13 mouse cellular contexts compared by ENCODE assay signal in the genomic region with DNA sequence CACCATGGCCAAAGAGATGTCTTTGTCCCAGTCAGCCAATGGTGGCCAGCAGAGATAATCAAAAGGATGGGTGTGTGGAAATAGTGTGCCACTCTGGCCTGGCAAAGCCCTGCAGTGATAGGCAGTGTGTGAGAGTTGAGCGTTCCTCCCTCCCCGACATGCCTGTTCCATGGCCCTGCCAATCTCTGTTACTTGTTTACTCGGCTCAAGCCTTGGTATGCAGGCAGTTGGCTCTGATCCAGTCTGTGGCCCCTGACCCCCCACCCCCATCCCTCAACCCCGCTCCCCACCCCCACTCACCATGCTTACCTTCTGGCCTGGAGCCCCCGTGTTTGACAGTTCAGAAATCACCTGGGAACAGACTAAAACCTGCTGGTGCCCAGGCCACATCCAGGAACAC.
DNase-seq lines count a peak whose midpoint lies in the region; ATAC-seq and TF ChIP-seq lines count a peak whose summit lies in the region.
"Had no signal": no experiment of that assay in that cellular context is flagged by ENCODE, and none has a peak within 500 bp of the region (broad histone marks: within the 10 kb centered on the region; RNA-seq: fewer than 3 reads in every experiment).

No protein-coding gene starts in this region.

- peaks cover 98% of the 10 kb centered on the region for H3K4me1 ChIP-seq in hindbrain, embryonic 12.5 days
- H3K4me1 ChIP-seq in hindbrain, postnatal 0 days (ENCODE audit: insufficient read depth, low read length) = peaks cover 38% of the 10 kb centered on the region

- no peak overlapping the region for H3K4me2 ChIP-seq in hindbrain, embryonic 12.5 days (replicated peaks)
- H3K4me2 ChIP-seq in hindbrain, postnatal 0 days (ENCODE audit: low read depth, low read length) = no peak overlapping the region
- H3K4me2 ChIP-seq: embryonic facial prominence, embryonic 15.5 days; heart, embryonic 15.5 days had no signal

- no peak for TF ChIP-seq CTCF in hindbrain, postnatal 0 days (IDR thresholded peaks at IDR 0.05; ENCODE audit: low read depth)

- intact Hi-C loops in gastrocnemius, postnatal 36 days (cut with DNase I) = no loop called here

- H3K27ac ChIP-seq in hindbrain, embryonic 12.5 days = peak overlapping the region; percentile 96
- no peak overlapping the region for H3K27ac ChIP-seq in hindbrain, postnatal 0 days

- H3K4me3 ChIP-seq in hindbrain, embryonic 12.5 days = no peak overlapping the region
- H3K4me3 ChIP-seq in hindbrain, postnatal 0 days (ENCODE audit: low read length) = no peak overlapping the region
- H3K4me3 ChIP-seq: embryonic facial prominence, embryonic 15.5 days; heart, embryonic 15.5 days had no signal

- DNase-seq in hindbrain, postnatal 0 days (ENCODE audit: low spot score) = no peak
- peak; percentile 60 for DNase-seq in urinary bladder, postnatal 14 days (ENCODE audit: low spot score)
- DNase-seq in urinary bladder, adult 2 months (ENCODE audit: low spot score) = no peak
- peak; percentile 63 for DNase-seq in kidney, postnatal 10 days
- DNase-seq in testis, postnatal 10 days (ENCODE audit: low spot score) = no peak
- DNase-seq in gastrocnemius, postnatal 36 days = no peak
- DNase-seq in liver = no peak
- DNase-seq: adrenal gland, postnatal 25 days; cerebellum, adult 18-20 months; thymus, postnatal 25 days had no signal

- no peak for ATAC-seq in hindbrain, embryonic 12.5 days (ENCODE audit: low FRiP score)
- ATAC-seq in hindbrain, postnatal 0 days = no peak

- 0 out of 2 replicates have a peak, but pooled peaks cover 10% of the 10 kb centered on the region for H3K27me3 ChIP-seq in hindbrain, embryonic 12.5 days
- H3K27me3 ChIP-seq in hindbrain, postnatal 0 days (ENCODE audit: insufficient read depth, low read length) = no peaks in the 10 kb centered on the region
- H3K27me3 ChIP-seq: embryonic facial prominence, embryonic 15.5 days; heart, embryonic 15.5 days had no signal

- no peak overlapping the region for H3K9ac ChIP-seq in hindbrain, embryonic 12.5 days
- no peak overlapping the region for H3K9ac ChIP-seq in hindbrain, postnatal 0 days (replicated peaks; ENCODE audit: low read length)
- H3K9ac ChIP-seq: embryonic facial prominence, embryonic 15.5 days; heart, embryonic 15.5 days had no signal

- H3K36me3 ChIP-seq in hindbrain, embryonic 12.5 days = no peaks in the 10 kb centered on the region
- no peaks in the 10 kb centered on the region for H3K36me3 ChIP-seq in hindbrain, postnatal 0 days (ENCODE audit: insufficient read depth, low read length)
- H3K36me3 ChIP-seq: embryonic facial prominence, embryonic 15.5 days; heart, embryonic 15.5 days had no signal

- no peaks in the 10 kb centered on the region for H3K9me3 ChIP-seq in hindbrain, embryonic 12.5 days (replicated peaks)
- H3K9me3 ChIP-seq in hindbrain, postnatal 0 days (ENCODE audit: low read length) = no peaks in the 10 kb centered on the region
- H3K9me3 ChIP-seq: embryonic facial prominence, embryonic 15.5 days; heart, embryonic 15.5 days had no signal

- WGBS in hindbrain, embryonic 12.5 days = 55% methylated on average over 5 of the region's 5 CpGs
- WGBS in hindbrain, postnatal 0 days = 48% methylated on average over 5 of the region's 5 CpGs

Comparison
In these comparisons a context has a peak if more than half of its experiments do, and no peak if none do; other contexts are left out.
1. DNase-seq: peak in urinary bladder, postnatal 14 days (single experiment) and kidney, postnatal 10 days (single experiment); none in hindbrain, postnatal 0 days (single experiment), urinary bladder, adult 2 months (single experiment), testis, postnatal 10 days (single experiment), gastrocnemius, postnatal 36 days (0 of 2) and liver (single experiment).